Mouse (Mus musculus) midbrain, embryonic 10.5 days (tissue): ENCODE measurements around the gene Tmem151b. TPM values are rescaled to one million over a fixed set of nuclear protein-coding genes. Genes with fewer than 3 reads are reported as not detected.

Experiments used
- DNase-seq: peaks from one replicate; pipeline ENCODE4 v3.0.0-alpha.2; 2017; ENCODE audit warnings: low spot score
- H3K27ac ChIP-seq: fragments of 300-500 bp; sonication (generic); replicated peaks from 2 replicates; pipeline ENCODE4 v1.5.1; 2016; ENCODE audit warnings: mild to moderate bottlenecking
- H3K27me3 ChIP-seq: fragments of 300-500 bp; sonication (generic); 2 replicates; pipeline ENCODE4 v1.6.1; 2016; ENCODE audit warnings: low read depth, mild to moderate bottlenecking; ENCODE audit not compliant: poor library complexity, severe bottlenecking
- H3K36me3 ChIP-seq: fragments of 300-500 bp; sonication (generic); 2 replicates; pipeline ENCODE4 v1.6.1; 2016; ENCODE audit warnings: mild to moderate bottlenecking, moderate library complexity
- H3K4me1 ChIP-seq: fragments of 300-500 bp; sonication (generic); 2 replicates; pipeline ENCODE4 v1.6.1; 2016
- H3K4me3 ChIP-seq: fragments of 300-500 bp; sonication (generic); 2 replicates; pipeline ENCODE4 v1.5.1; 2016; ENCODE audit warnings: mild to moderate bottlenecking, moderate library complexity
- H3K9me3 ChIP-seq: fragments of 300-500 bp; sonication (generic); replicated peaks from 2 replicates; pipeline ENCODE4 v1.6.1; 2016; ENCODE audit warnings: mild to moderate bottlenecking
- WGBS: fragments of 180-500 bp; shearing (Covaris S2); methylation state at CpG from one replicate; pipeline ENCODE4 v1.1.7; 2016; 5-methylcytosine and 5-hydroxymethylcytosine counted together
- polyA plus RNA-seq: library from polyadenylated mRNA; unstranded; fragments of >200 nt; fragmentation: Nextera tagmentation; extraction: Ambion mirVana; gene quantifications from 2 replicates; pipeline ENCODE4 v1.2.1, GENCODE M21; 2016

Gene Tmem151b
- polyA plus RNA-seq, 1 experiment from 2014 or later, result 7.0 TPM

- Histone ChIP-seq H3K4me1 (peaks cover 27% of the 10 kb centered on the region), H3K9me3 (no peaks in the 10 kb centered on the region), H3K4me3 (peak within 1 kb of the TSS; percentile 60), H3K27ac (peak within 1 kb of the TSS; percentile 80), H3K36me3 (peaks cover 32% of the 10 kb centered on the region), H3K27me3 (peaks cover 37% of the 10 kb centered on the region)
- under 1% methylated on average over 21 of the region's 21 CpGs for WGBS
- DNase-seq, result peak; percentile 78
These were observed 26.2 kb downstream of the Tmem151b start, which contains the start of gene Tcte1 for GRCm38 (mm10) chr17:45523263-45523662. Gene Tcte1 (plus strand): TSS chr17:45523434.

GRCm38 (mm10) chr17:45520136-45520535 lies 29.3 kb downstream of the Tmem151b start:
- no peak overlapping the region for H3K4me3 ChIP-seq
- H3K9me3 ChIP-seq, result no peaks in the 10 kb centered on the region
- H3K36me3 ChIP-seq, result peaks cover 58% of the 10 kb centered on the region
- peaks cover 22% of the 10 kb centered on the region for H3K27me3 ChIP-seq
- H3K27ac ChIP-seq, result no peak overlapping the region
- DNase-seq, result no peak
- 88% methylated on average over 11 of the region's 11 CpGs for WGBS
- H3K4me1 ChIP-seq, result peaks cover 25% of the 10 kb centered on the region

- Histone ChIP-seq H3K27ac (no peak overlapping the region), H3K9me3 (no peaks in the 10 kb centered on the region), H3K36me3 (peaks cover 68% of the 10 kb centered on the region), H3K4me1 (peaks cover 31% of the 10 kb centered on the region), H3K27me3 (peaks cover 10% of the 10 kb centered on the region), H3K4me3 (no peak overlapping the region)
- 94% methylated on average over 12 of the region's 12 CpGs for WGBS
- no peak for DNase-seq
These were observed 30.6 kb downstream of the Tmem151b start for GRCm38 (mm10) chr17:45518766-45519475.

- no peak overlapping the region for H3K27ac ChIP-seq
- H3K4me1 ChIP-seq, result peaks cover 21% of the 10 kb centered on the region
- no peak for DNase-seq
- H3K27me3 ChIP-seq, result peaks cover 4% of the 10 kb centered on the region; the same call in 1 of the 2 replicates
- H3K9me3 ChIP-seq, result no peaks in the 10 kb centered on the region
- no peak overlapping the region for H3K4me3 ChIP-seq
- 94% methylated on average over 28 of the region's 28 CpGs for WGBS
- peaks cover 73% of the 10 kb centered on the region for H3K36me3 ChIP-seq
These were observed 31.8 kb downstream of the Tmem151b start for GRCm38 (mm10) chr17:45517549-45518215.

- Histone ChIP-seq H3K4me1 (peaks cover 19% of the 10 kb centered on the region; the same call in 1 of the 2 replicates), H3K27ac (no peak overlapping the region), H3K9me3 (no peaks in the 10 kb centered on the region), H3K36me3 (peaks cover 73% of the 10 kb centered on the region), H3K27me3 (peaks cover 1% of the 10 kb centered on the region; the same call in 1 of the 2 replicates), H3K4me3 (no peak overlapping the region)
- no peak for DNase-seq
- 91% methylated on average over 21 of the region's 21 CpGs for WGBS
These were observed 32.3 kb downstream of the Tmem151b start for GRCm38 (mm10) chr17:45517135-45517534.

- Histone ChIP-seq H3K36me3 (peaks cover 76% of the 10 kb centered on the region), H3K4me1 (peaks cover 19% of the 10 kb centered on the region; the same call in 1 of the 2 replicates), H3K27ac (no peak overlapping the region), H3K9me3 (no peaks in the 10 kb centered on the region), H3K4me3 (no peak overlapping the region), H3K27me3 (no peaks in the 10 kb centered on the region)
- 61% methylated on average over 8 of the region's 8 CpGs for WGBS
- DNase-seq, result peak; percentile 73
These were observed 33.0 kb downstream of the Tmem151b start for GRCm38 (mm10) chr17:45516488-45516887.

- Histone ChIP-seq H3K4me1 (peaks cover 19% of the 10 kb centered on the region; the same call in 1 of the 2 replicates), H3K27ac (no peak overlapping the region), H3K27me3 (no peaks in the 10 kb centered on the region), H3K4me3 (no peak overlapping the region), H3K36me3 (peaks cover 76% of the 10 kb centered on the region), H3K9me3 (no peaks in the 10 kb centered on the region)
- WGBS, result 89% methylated on average over 10 of the region's 10 CpGs
- DNase-seq, result no peak
These were observed 33.7 kb downstream of the Tmem151b start for GRCm38 (mm10) chr17:45515806-45516205.

- no peak for DNase-seq
- 51% methylated on average over 15 of the region's 15 CpGs for WGBS
- no peak overlapping the region for H3K4me3 ChIP-seq
- H3K9me3 ChIP-seq, result no peaks in the 10 kb centered on the region
- H3K27me3 ChIP-seq, result no peaks in the 10 kb centered on the region
- H3K4me1 ChIP-seq, result peaks cover 17% of the 10 kb centered on the region; the same call in 1 of the 2 replicates
- H3K36me3 ChIP-seq, result peaks cover 75% of the 10 kb centered on the region
- peak overlapping the region; percentile 14; the same call in 1 of the 2 replicates for H3K27ac ChIP-seq
These were observed 34.2 kb downstream of the Tmem151b start for GRCm38 (mm10) chr17:45515204-45515726.

- no peak overlapping the region for H3K27ac ChIP-seq
- DNase-seq, result no peak
- 90% methylated on average over 4 of the region's 4 CpGs for WGBS
- peaks cover 20% of the 10 kb centered on the region for H3K4me1 ChIP-seq
- no peaks in the 10 kb centered on the region for H3K9me3 ChIP-seq
- no peak overlapping the region for H3K4me3 ChIP-seq
- no peaks in the 10 kb centered on the region for H3K27me3 ChIP-seq
- H3K36me3 ChIP-seq, result peaks cover 58% of the 10 kb centered on the region
These were observed 37.7 kb downstream of the Tmem151b start for GRCm38 (mm10) chr17:45511757-45512156.

- Histone ChIP-seq H3K4me1 (peaks cover 22% of the 10 kb centered on the region), H3K9me3 (no peaks in the 10 kb centered on the region), H3K4me3 (no peak overlapping the region), H3K27me3 (no peaks in the 10 kb centered on the region), H3K36me3 (peaks cover 52% of the 10 kb centered on the region), H3K27ac (no peak overlapping the region)
- 96% methylated on average over 4 of the region's 4 CpGs for WGBS
- no peak for DNase-seq
These were observed 38.6 kb downstream of the Tmem151b start for GRCm38 (mm10) chr17:45510871-45511270.

GRCm38 (mm10) chr17:45506700-45507189 lies 42.7 kb downstream of the Tmem151b start, which contains the start of gene Aars2:
Gene Aars2 (plus strand): TSS chr17:45506841.
- Histone ChIP-seq H3K36me3 (peaks cover 31% of the 10 kb centered on the region), H3K9me3 (no peaks in the 10 kb centered on the region), H3K4me1 (peaks cover 13% of the 10 kb centered on the region), H3K4me3 (peak within 1 kb of the TSS; percentile 83), H3K27me3 (no peaks in the 10 kb centered on the region), H3K27ac (peak within 1 kb of the TSS; percentile 94)
- peak; percentile 95 for DNase-seq
- under 1% methylated on average over 42 of the region's 42 CpGs for WGBS

GRCm38 (mm10) chr17:45505941-45506465 lies 43.5 kb downstream of the Tmem151b start:
- H3K27me3 ChIP-seq, result no peaks in the 10 kb centered on the region
- no peaks in the 10 kb centered on the region for H3K9me3 ChIP-seq
- peak overlapping the region; percentile 83 for H3K4me3 ChIP-seq
- H3K27ac ChIP-seq, result no peak overlapping the region
- H3K4me1 ChIP-seq, result peaks cover 17% of the 10 kb centered on the region
- H3K36me3 ChIP-seq, result peaks cover 24% of the 10 kb centered on the region
- WGBS, result 68% methylated on average over 6 of the region's 6 CpGs
- DNase-seq, result no peak
